ENCODE assay signal across 26 mouse cellular contexts in genomic region chr1:162369726-162370125, GRCm38 (mm10).
A peak's percentile ranks its signal among the peaks of the same experiment; 100 is the strongest.
DNase-seq lines count a peak whose midpoint lies in the region; ATAC-seq lines count a peak whose summit lies in the region.
"Had no signal": no experiment of that assay in that cellular context is flagged by ENCODE, and none has a peak within 500 bp of the region (broad histone marks: within the 10 kb centered on the region; RNA-seq: fewer than 3 reads in every experiment).

No protein-coding gene starts in this region.

- WGBS in kidney, embryonic 15.5 days: 67% methylated on average over 4 of the region's 4 CpGs

- H3K4me2 ChIP-seq in kidney, embryonic 15.5 days: no peak overlapping the region
- H3K4me2 ChIP-seq: embryonic facial prominence, embryonic 12.5 days; forebrain, embryonic 12.5 days; heart, embryonic 12.5 days; liver, embryonic 11.5 days had no signal

- H3K36me3 ChIP-seq in kidney, embryonic 15.5 days: no peaks in the 10 kb centered on the region
- H3K36me3 ChIP-seq: embryonic facial prominence, embryonic 12.5 days; forebrain, embryonic 12.5 days; heart, embryonic 12.5 days; hindbrain, embryonic 10.5 days; midbrain, embryonic 10.5 days had no signal

- no peaks in the 10 kb centered on the region for H3K4me1 ChIP-seq in kidney, embryonic 15.5 days
- H3K4me1 ChIP-seq: embryonic facial prominence, embryonic 12.5 days; forebrain, embryonic 12.5 days; heart, embryonic 12.5 days; hindbrain, embryonic 10.5 days; midbrain, embryonic 10.5 days had no signal

- no peak overlapping the region for H3K9ac ChIP-seq in kidney, embryonic 15.5 days
- H3K9ac ChIP-seq: embryonic facial prominence, embryonic 12.5 days; forebrain, embryonic 12.5 days; heart, embryonic 12.5 days; liver, postnatal 0 days had no signal

- H3K9me3 ChIP-seq in kidney, embryonic 15.5 days (replicated peaks): no peaks in the 10 kb centered on the region
- H3K9me3 ChIP-seq: embryonic facial prominence, embryonic 12.5 days; forebrain, embryonic 12.5 days; heart, embryonic 12.5 days; hindbrain, embryonic 10.5 days; midbrain, embryonic 10.5 days had no signal

- H3K27ac ChIP-seq in kidney, embryonic 15.5 days: no peak overlapping the region
- H3K27ac ChIP-seq: embryonic facial prominence, embryonic 12.5 days; forebrain, embryonic 12.5 days; hindbrain, embryonic 10.5 days; hindbrain, postnatal 0 days; macrophage; midbrain, embryonic 10.5 days had no signal

- DNase-seq in kidney, postnatal 14 days: peak; percentile 17
- DNase-seq in ovary, adult 18-20 months (ENCODE audit: low spot score): peak; percentile 17
- no peak for DNase-seq in ovary, postnatal 36 days (ENCODE audit: low spot score)
- DNase-seq in adrenal gland, adult (ENCODE audit: inconsistent age in 2 of 2, low spot score in 1 of 2): peak; percentile 78 to 87
- peak; percentile 59 to 71 for DNase-seq in adrenal gland, postnatal 36 days
- no peak for DNase-seq in cerebellum, postnatal 25 days
- no peak for DNase-seq in layer of hippocampus, adult 9-11 months
- DNase-seq: cerebellum, adult 11 months; cerebellum, postnatal 10 days; gastrocnemius, postnatal 25 days; heart, adult 18-20 months; heart, postnatal 10 days; liver, postnatal 0 days had no signal

- H3K27me3 ChIP-seq in kidney, embryonic 15.5 days: no peaks in the 10 kb centered on the region
- H3K27me3 ChIP-seq: embryonic facial prominence, embryonic 12.5 days; forebrain, embryonic 12.5 days; heart, embryonic 12.5 days had no signal

- ATAC-seq in kidney, embryonic 15.5 days (replicated peaks; ENCODE audit: low FRiP score): no peak
- ATAC-seq: hindbrain, postnatal 0 days; intestine, postnatal 0 days; liver, postnatal 0 days; midbrain, embryonic 16.5 days had no signal

- H3K4me3 ChIP-seq in kidney, embryonic 15.5 days (replicated peaks): no peak overlapping the region
- H3K4me3 ChIP-seq: embryonic facial prominence, embryonic 12.5 days; erythroblast, embryonic 14.5 days; forebrain, embryonic 12.5 days; heart, embryonic 12.5 days; hindbrain, embryonic 10.5 days; midbrain, embryonic 10.5 days; myocyte had no signal

Comparison
In these comparisons a context has a peak if more than half of its experiments do, and no peak if none do; other contexts are left out.
1. DNase-seq: peak in kidney, postnatal 14 days (single experiment), ovary, adult 18-20 months (single experiment), adrenal gland, adult (2 of 2) and adrenal gland, postnatal 36 days (2 of 2); none in ovary, postnatal 36 days (single experiment), cerebellum, postnatal 25 days (0 of 2) and layer of hippocampus, adult 9-11 months (single experiment).